Mouse (Mus musculus) heart, embryonic 16.5 days (tissue): ENCODE results near the gene Tmcc2. TPM values are rescaled to one million over a fixed set of nuclear protein-coding genes. Genes with fewer than 3 reads are reported as not detected.

Source experiments
- ATAC-seq: fragments of 200-750 bp; cut with Nextera tagmentation; replicated peaks from 2 replicates; pipeline ENCODE4 v1.8.0; 2017; ENCODE audit warnings: moderate number of reproducible peaks; ENCODE audit not compliant: insufficient read depth, low FRiP score; ENCODE audit errors: extremely low read depth
- H3K27ac ChIP-seq: fragments of 300-500 bp; sonication (generic); 2 replicates; pipeline ENCODE4 v1.5.1; 2014; ENCODE audit warnings: mild to moderate bottlenecking, low read length, control low read depth, moderate library complexity
- H3K27me3 ChIP-seq: fragments of 300-500 bp; sonication (generic); 2 replicates; pipeline ENCODE4 v1.6.1; 2014; ENCODE audit warnings: low read length, mixed read lengths; ENCODE audit not compliant: control insufficient read depth, insufficient read depth
- H3K36me3 ChIP-seq: fragments of 300-500 bp; sonication (generic); 2 replicates; pipeline ENCODE4 v1.6.1; 2014; ENCODE audit not compliant: control insufficient read depth, insufficient read depth
- H3K4me1 ChIP-seq: fragments of 300-500 bp; sonication (generic); 2 replicates; pipeline ENCODE4 v1.6.1; 2014; ENCODE audit warnings: low read length, mixed read lengths; ENCODE audit not compliant: control insufficient read depth, insufficient read depth
- H3K4me2 ChIP-seq: fragments of 300-500 bp; sonication (generic); 2 replicates; pipeline ENCODE4 v1.6.1; 2014; ENCODE audit warnings: low read depth, mild to moderate bottlenecking, control low read depth, low read length
- H3K4me3 ChIP-seq: fragments of 300-500 bp; sonication (generic); 2 replicates; pipeline ENCODE4 v1.5.1; 2014; ENCODE audit warnings: mild to moderate bottlenecking, control low read depth, low read length
- H3K9ac ChIP-seq: fragments of 300-500 bp; sonication (generic); 2 replicates; pipeline ENCODE4 v1.6.1; 2014; ENCODE audit warnings: low read length, control low read depth
- H3K9me3 ChIP-seq: fragments of 300-500 bp; sonication (generic); replicated peaks from 2 replicates; pipeline ENCODE4 v1.6.1; 2016; ENCODE audit warnings: low read length; ENCODE audit not compliant: control insufficient read depth
- WGBS: fragments of 180-500 bp; shearing (Covaris S2); extraction: QIAGEN DNeasy Blood & Tissue Kit; methylation state at CpG from one replicate; pipeline ENCODE4 v1.1.7; 2014; 5-methylcytosine and 5-hydroxymethylcytosine counted together
- polyA plus RNA-seq: library from polyadenylated mRNA; unstranded; fragments of >200 nt; fragmentation: Nextera tagmentation; extraction: Ambion mirVana; gene quantifications from 2 replicates; pipeline ENCODE4 v1.2.1, GENCODE M21; 2015

Tmcc2 gene
- polyA plus RNA-seq, 1 experiment from 2014 or later, result 10.6 TPM

GRCm38 (mm10) chr1:132400538-132400937, 9.5 kb upstream of the Tmcc2 start:
- 58% methylated on average over 1 of the region's 1 CpGs for WGBS
- Histone ChIP-seq H3K4me2 (no peak overlapping the region), H3K36me3 (no peaks in the 10 kb centered on the region), H3K4me1 (no peaks in the 10 kb centered on the region), H3K27me3 (0 out of 2 replicates have a peak, but pooled peaks cover 3% of the 10 kb centered on the region), H3K27ac (no peak overlapping the region), H3K4me3 (no peak overlapping the region), H3K9me3 (0 out of 2 replicates have a peak, but pooled peaks cover 8% of the 10 kb centered on the region), H3K9ac (no peak overlapping the region)
- no peak for ATAC-seq

GRCm38 (mm10) chr1:132396705-132397104, 5.6 kb upstream of the Tmcc2 start:
- H3K27me3 ChIP-seq, result no peaks in the 10 kb centered on the region
- ATAC-seq, result no peak
- 61% methylated on average over 2 of the region's 2 CpGs for WGBS
- no peak overlapping the region for H3K4me2 ChIP-seq
- no peaks in the 10 kb centered on the region for H3K4me1 ChIP-seq
- 0 out of 2 replicates have a peak, but pooled peaks cover 8% of the 10 kb centered on the region for H3K9me3 ChIP-seq
- no peak overlapping the region for H3K27ac ChIP-seq
- no peak overlapping the region for H3K4me3 ChIP-seq
- H3K9ac ChIP-seq, result no peak overlapping the region
- no peaks in the 10 kb centered on the region for H3K36me3 ChIP-seq

GRCm38 (mm10) chr1:132392872-132393271, 1.8 kb upstream of the Tmcc2 start:
- H3K4me2 ChIP-seq, result no peak overlapping the region
- no peak overlapping the region for H3K9ac ChIP-seq
- ATAC-seq, result no peak
- 0 out of 2 replicates have a peak, but pooled peaks cover 5% of the 10 kb centered on the region for H3K9me3 ChIP-seq
- H3K27ac ChIP-seq, result no peak overlapping the region
- H3K4me3 ChIP-seq, result no peak overlapping the region
- H3K27me3 ChIP-seq, result no peaks in the 10 kb centered on the region
- H3K36me3 ChIP-seq, result no peaks in the 10 kb centered on the region
- H3K4me1 ChIP-seq, result peaks cover 28% of the 10 kb centered on the region
- WGBS, result 50% methylated on average over 5 of the region's 5 CpGs

GRCm38 (mm10) chr1:132391580-132392022, 520 bp upstream of the Tmcc2 start:
- ATAC-seq, result peak; percentile 90
- peak overlapping the region; percentile 55 for H3K27ac ChIP-seq
- WGBS, result under 1% methylated on average over 42 of the region's 54 CpGs
- H3K4me2 ChIP-seq, result peak overlapping the region; percentile 78
- peak overlapping the region; percentile 87 for H3K9ac ChIP-seq
- H3K9me3 ChIP-seq, result no peaks in the 10 kb centered on the region
- no peaks in the 10 kb centered on the region for H3K27me3 ChIP-seq
- H3K36me3 ChIP-seq, result no peaks in the 10 kb centered on the region
- peaks cover 33% of the 10 kb centered on the region for H3K4me1 ChIP-seq
- peak overlapping the region; percentile 75 for H3K4me3 ChIP-seq

- ATAC-seq, result no peak
- H3K4me3 ChIP-seq, result peak overlapping the region; percentile 75
- no peaks in the 10 kb centered on the region for H3K9me3 ChIP-seq
- H3K27me3 ChIP-seq, result no peaks in the 10 kb centered on the region
- no peaks in the 10 kb centered on the region for H3K36me3 ChIP-seq
- WGBS, result 29% methylated on average over 15 of the region's 15 CpGs
- peak overlapping the region; percentile 61 for H3K27ac ChIP-seq
- peak overlapping the region; percentile 87 for H3K9ac ChIP-seq
- H3K4me1 ChIP-seq, result peaks cover 38% of the 10 kb centered on the region
- peak overlapping the region; percentile 78 for H3K4me2 ChIP-seq
These were observed 1.0 kb downstream of the Tmcc2 start for GRCm38 (mm10) chr1:132389886-132390585.

GRCm38 (mm10) chr1:132388813-132389803, 2.0 kb downstream of the Tmcc2 start:
- WGBS, result 47% methylated on average over 8 of the region's 8 CpGs
- H3K27me3 ChIP-seq, result no peaks in the 10 kb centered on the region
- H3K9me3 ChIP-seq, result no peaks in the 10 kb centered on the region
- H3K27ac ChIP-seq, result peak overlapping the region; percentile 70
- H3K4me1 ChIP-seq, result peaks cover 44% of the 10 kb centered on the region
- peak overlapping the region; percentile 75 for H3K4me3 ChIP-seq
- peak overlapping the region; percentile 78 for H3K4me2 ChIP-seq
- no peak for ATAC-seq
- H3K9ac ChIP-seq, result peak overlapping the region; percentile 87
- H3K36me3 ChIP-seq, result no peaks in the 10 kb centered on the region

GRCm38 (mm10) chr1:132387943-132388342, 3.1 kb downstream of the Tmcc2 start:
- ATAC-seq, result peak; percentile 41; the same call in 1 of the 2 replicates
- H3K4me1 ChIP-seq, result peaks cover 45% of the 10 kb centered on the region

GRCm38 (mm10) chr1:132386266-132386665, 4.8 kb downstream of the Tmcc2 start:
- H3K27ac ChIP-seq, result no peak overlapping the region

More at GRCm38 (mm10) chr1:132387943-132388342, 3.1 kb downstream of the Tmcc2 start:
- no peaks in the 10 kb centered on the region for H3K27me3 ChIP-seq
- WGBS, result 20% methylated on average over 4 of the region's 4 CpGs
- H3K27ac ChIP-seq, result peak overlapping the region; percentile 67
- no peaks in the 10 kb centered on the region for H3K9me3 ChIP-seq
- H3K9ac ChIP-seq, result peak overlapping the region; percentile 57
- peak overlapping the region; percentile 78 for H3K4me2 ChIP-seq
- no peaks in the 10 kb centered on the region for H3K36me3 ChIP-seq
- no peak overlapping the region for H3K4me3 ChIP-seq

More at GRCm38 (mm10) chr1:132386266-132386665, 4.8 kb downstream of the Tmcc2 start:
- H3K36me3 ChIP-seq, result no peaks in the 10 kb centered on the region
- no peaks in the 10 kb centered on the region for H3K27me3 ChIP-seq
- WGBS, result 77% methylated on average over 4 of the region's 4 CpGs
- ATAC-seq, result no peak
- no peak overlapping the region for H3K9ac ChIP-seq
- H3K4me3 ChIP-seq, result no peak overlapping the region
- no peaks in the 10 kb centered on the region for H3K9me3 ChIP-seq
- H3K4me2 ChIP-seq, result no peak overlapping the region
- peaks cover 45% of the 10 kb centered on the region for H3K4me1 ChIP-seq
